7 mouse cellular contexts compared by ENCODE assay signal in the genomic region with DNA sequence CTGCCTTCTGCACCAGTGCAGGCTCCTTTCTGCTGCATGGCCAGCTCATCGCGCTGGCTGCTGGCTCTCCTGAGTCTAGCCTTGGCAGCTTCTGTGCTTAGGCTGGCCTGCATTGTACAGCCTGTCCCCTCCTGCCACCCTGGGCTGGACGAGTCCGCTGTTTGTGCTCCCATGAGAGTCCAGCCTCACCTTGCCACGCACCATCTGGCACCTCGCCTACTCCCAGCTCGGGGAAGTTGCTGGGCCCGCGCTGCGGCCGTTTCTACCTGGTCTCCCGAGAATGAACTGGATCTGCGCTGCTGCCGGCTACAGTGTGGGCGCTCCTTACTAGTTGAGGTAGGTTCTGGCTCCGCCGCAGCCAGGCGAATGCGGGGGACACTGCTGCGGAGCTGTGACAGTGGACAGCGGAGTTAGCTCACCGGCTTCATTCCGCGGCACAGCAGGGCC. TPM values are rescaled to one million over a fixed set of nuclear protein-coding genes. Genes with fewer than 3 reads are reported as not detected.
A peak's percentile ranks its signal among the peaks of the same experiment; 100 is the strongest.
DNase-seq lines count a peak whose midpoint lies in the region; ATAC-seq lines count a peak whose summit lies in the region.

No protein-coding gene starts in this region.

- no peaks in the 10 kb centered on the region for H3K9me3 ChIP-seq in embryonic facial prominence, embryonic 15.5 days (replicated peaks)
- no peaks in the 10 kb centered on the region for H3K9me3 ChIP-seq in liver, embryonic 16.5 days (replicated peaks; ENCODE audit: control insufficient read depth, low read length)

- WGBS in embryonic facial prominence, embryonic 15.5 days, result 2% methylated on average over 24 of the region's 24 CpGs
- 14% methylated on average over 24 of the region's 24 CpGs for WGBS in liver, embryonic 16.5 days (ENCODE audit: insufficient replicate concordance)

- peak overlapping the region; percentile 62 for H3K4me2 ChIP-seq in embryonic facial prominence, embryonic 15.5 days (replicated peaks)
- peak overlapping the region; percentile 48 for H3K4me2 ChIP-seq in liver, embryonic 16.5 days (ENCODE audit: low read depth, low read length)

- peaks cover 26% of the 10 kb centered on the region; the same call in 1 of the 2 replicates for H3K27me3 ChIP-seq in embryonic facial prominence, embryonic 15.5 days
- peaks cover 8% of the 10 kb centered on the region for H3K27me3 ChIP-seq in liver, embryonic 16.5 days (ENCODE audit: control insufficient read depth, insufficient read depth, low read depth, low read length)

- H3K27ac ChIP-seq in embryonic facial prominence, embryonic 15.5 days (replicated peaks), result no peak overlapping the region
- H3K27ac ChIP-seq in liver, embryonic 16.5 days (ENCODE audit: low read length), result no peak overlapping the region

- peak overlapping the region; percentile 35 for H3K4me3 ChIP-seq in embryonic facial prominence, embryonic 15.5 days (replicated peaks)
- H3K4me3 ChIP-seq in liver, embryonic 16.5 days (ENCODE audit: low read depth, low read length), result peak overlapping the region; percentile 36

- peak; percentile 49 for DNase-seq in MN1 (ENCODE audit: low spot score)
- peak; percentile 57 for DNase-seq in adrenal gland, postnatal 14 days
- peak; percentile 32 for DNase-seq in kidney, adult 11 months
- DNase-seq in retina, embryonic 14.5 days (ENCODE audit: low spot score), result peak; percentile 45
- DNase-seq in thymus, postnatal 36 days, result no peak

- no peak for ATAC-seq in embryonic facial prominence, embryonic 15.5 days (ENCODE audit: insufficient number of reproducible peaks, low FRiP score, low TSS enrichment, low read depth)
- ATAC-seq in liver, embryonic 16.5 days (ENCODE audit: low read depth), result peak; percentile 30; the same call in 1 of the 2 replicates

- peaks cover 7% of the 10 kb centered on the region for H3K4me1 ChIP-seq in embryonic facial prominence, embryonic 15.5 days
- H3K4me1 ChIP-seq in liver, embryonic 16.5 days (ENCODE audit: control insufficient read depth, low read depth, low read length), result no peaks in the 10 kb centered on the region

- peak overlapping the region; percentile 27; the same call in 1 of the 2 replicates for H3K9ac ChIP-seq in embryonic facial prominence, embryonic 15.5 days
- H3K9ac ChIP-seq in liver, embryonic 16.5 days (ENCODE audit: low read depth, low read length), result peak overlapping the region; percentile 38; the same call in 1 of the 2 replicates

- H3K36me3 ChIP-seq in embryonic facial prominence, embryonic 15.5 days, result no peaks in the 10 kb centered on the region
- no peaks in the 10 kb centered on the region for H3K36me3 ChIP-seq in liver, embryonic 16.5 days (ENCODE audit: control insufficient read depth, insufficient read depth)

RNA-seq across cellular contexts. Expression of a gene that starts 12.4 kb away (rescaled TPM):
- total RNA-seq in adrenal gland, postnatal 14 days (2021), result 8.7 and 10.0 TPM in 2 replicates
- 10.6 and 12.3 TPM in 2 replicates for polyA plus RNA-seq in embryonic facial prominence, embryonic 15.5 days (2015; fragmentation: Nextera tagmentation; extraction: Ambion mirVana)
- polyA plus RNA-seq in liver, embryonic 16.5 days (2015; fragmentation: Nextera tagmentation; extraction: Ambion mirVana), result 1.7 and 2.0 TPM in 2 replicates

RNA-seq across cellular contexts. Expression of a gene that starts 18.1 kb away (rescaled TPM):
- total RNA-seq in adrenal gland, postnatal 14 days (2021), result 31.2 and 33.3 TPM in 2 replicates
- 16.7 and 17.7 TPM in 2 replicates for polyA plus RNA-seq in embryonic facial prominence, embryonic 15.5 days (2015; fragmentation: Nextera tagmentation; extraction: Ambion mirVana)
- 4.1 and 4.2 TPM in 2 replicates for polyA plus RNA-seq in liver, embryonic 16.5 days (2015; fragmentation: Nextera tagmentation; extraction: Ambion mirVana)

RNA-seq across cellular contexts. Expression of a gene that starts 23.5 kb away (rescaled TPM):
- total RNA-seq in adrenal gland, postnatal 14 days (2021), result 3.3 and 5.3 TPM in 2 replicates
- 5.3 and 6.2 TPM in 2 replicates for polyA plus RNA-seq in embryonic facial prominence, embryonic 15.5 days (2015; fragmentation: Nextera tagmentation; extraction: Ambion mirVana)
- 1.3 TPM in 2 replicates for polyA plus RNA-seq in liver, embryonic 16.5 days (2015; fragmentation: Nextera tagmentation; extraction: Ambion mirVana)

RNA-seq across cellular contexts. Expression of a gene that starts 29.9 kb away (rescaled TPM):
- 8.5 and 9.4 TPM in 2 replicates for total RNA-seq in adrenal gland, postnatal 14 days (2021)
- polyA plus RNA-seq in embryonic facial prominence, embryonic 15.5 days (2015; fragmentation: Nextera tagmentation; extraction: Ambion mirVana), result 8.4 and 9.2 TPM in 2 replicates
- polyA plus RNA-seq in liver, embryonic 16.5 days (2015; fragmentation: Nextera tagmentation; extraction: Ambion mirVana), result 1.8 and 1.9 TPM in 2 replicates

RNA-seq across cellular contexts. Expression of a gene that starts 43.1 kb away (rescaled TPM):
- total RNA-seq in adrenal gland, postnatal 14 days (2021), result 6.4 and 6.8 TPM in 2 replicates
- polyA plus RNA-seq in embryonic facial prominence, embryonic 15.5 days (2015; fragmentation: Nextera tagmentation; extraction: Ambion mirVana), result 8.9 and 9.2 TPM in 2 replicates
- 1.3 and 1.4 TPM in 2 replicates for polyA plus RNA-seq in liver, embryonic 16.5 days (2015; fragmentation: Nextera tagmentation; extraction: Ambion mirVana)

Comparison
In these comparisons a context has a peak if more than half of its experiments do, and no peak if none do; other contexts are left out.
1. DNase-seq: peak in MN1 (single experiment), adrenal gland, postnatal 14 days (single experiment), kidney, adult 11 months (single experiment) and retina, embryonic 14.5 days (single experiment); none in thymus, postnatal 36 days (0 of 2).